ENCODE assay signal across 22 mouse cellular contexts in the genomic region with DNA sequence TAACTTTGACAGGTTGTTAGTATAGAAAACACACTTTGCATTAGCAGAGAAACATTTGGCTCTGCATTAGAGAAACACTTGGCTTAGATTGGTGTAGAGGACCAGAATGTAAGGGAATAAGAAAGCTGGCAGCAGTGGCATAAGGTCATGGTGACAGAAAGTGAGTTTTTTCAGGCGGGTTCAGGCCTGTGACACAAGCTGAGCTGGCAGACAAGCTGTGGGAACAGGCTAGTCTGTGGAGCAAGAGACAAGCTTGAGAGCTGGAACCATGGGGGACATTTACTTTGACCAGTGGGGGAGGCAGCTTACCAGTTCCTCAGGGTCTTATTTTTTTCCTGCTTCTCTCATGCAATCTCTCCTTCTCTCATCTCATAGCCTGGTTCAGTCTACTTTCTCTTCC. TPM values are rescaled to one million over a fixed set of nuclear protein-coding genes. Genes with fewer than 3 reads are reported as not detected.
"Had no signal": no experiment of that assay in that cellular context is flagged by ENCODE, and none has a peak within 500 bp of the region (broad histone marks: within the 10 kb centered on the region; RNA-seq: fewer than 3 reads in every experiment).

No protein-coding gene starts in this region.

- H3K27me3 ChIP-seq: limb, embryonic 12.5 days; limb, embryonic 15.5 days; lung, embryonic 15.5 days had no signal

- H3K4me1 ChIP-seq: limb, embryonic 12.5 days; limb, embryonic 15.5 days had no signal

- H3K27ac ChIP-seq: limb, embryonic 12.5 days; limb, embryonic 15.5 days; liver, embryonic 14.5 days; lung, embryonic 15.5 days had no signal

- DNase-seq: kidney, adult 11 months; kidney, adult 8-10 months; kidney, postnatal 14 days; kidney, postnatal 4 days; left cerebral cortex, postnatal 4 days; liver, postnatal 0 days; lung, postnatal 10 days; lung, postnatal 36 days; midbrain, embryonic 14.5 days; thymus, adult 18-20 months; thymus, postnatal 14 days had no signal

- H3K36me3 ChIP-seq: limb, embryonic 12.5 days; limb, embryonic 15.5 days; lung, embryonic 15.5 days had no signal

- ATAC-seq: liver, postnatal 0 days had no signal

- H3K9ac ChIP-seq: limb, embryonic 12.5 days; limb, embryonic 15.5 days; liver, embryonic 14.5 days; liver, postnatal 0 days; lung, embryonic 15.5 days had no signal

- H3K4me2 ChIP-seq: limb, embryonic 12.5 days; limb, embryonic 15.5 days; liver, embryonic 11.5 days; lung, embryonic 15.5 days; midbrain, embryonic 11.5 days had no signal

- H3K9me3 ChIP-seq: limb, embryonic 12.5 days; limb, embryonic 15.5 days; lung, embryonic 15.5 days had no signal

- H3K4me3 ChIP-seq: limb, embryonic 12.5 days; limb, embryonic 15.5 days; lung, embryonic 15.5 days had no signal

RNA-seq across cellular contexts. Expression of gene Klrb1f, which starts 32.7 kb away (rescaled TPM):
- total RNA-seq: layer of hippocampus, adult 18-20 months; layer of hippocampus, postnatal 14 days; left cerebral cortex, adult 8-10 months; left cerebral cortex, postnatal 14 days had no signal
- polyA plus RNA-seq: testis, adult 2 months had no signal
